Mouse (Mus musculus) cerebellum, adult 2 months (tissue): ENCODE data around the gene Ranbp3l.

ENCODE experiments used
- CTCF ChIP-seq: fragments of 200-500 bp; IDR thresholded peaks from 2 replicates; pipeline ENCODE4 v1.5.1; 2011; ENCODE audit warnings: low read depth, mild to moderate bottlenecking, control low read depth, low read length, moderate library complexity, borderline replicate concordance; ENCODE audit not compliant: insufficient read depth
- POLR2A ChIP-seq: fragments of 200-500 bp; IDR thresholded peaks from 2 replicates; pipeline ENCODE4 v1.6.1; 2011; ENCODE audit warnings: low read length, control low read depth, borderline replicate concordance; ENCODE audit not compliant: insufficient read depth

- TF ChIP-seq CTCF (no peak), POLR2A (no peak)
These were observed 108.0 kb downstream of the Ranbp3l start for GRCm38 (mm10) chr15:9075608-9076200.
